Mouse (Mus musculus): Measurements from ENCODE around the gene Cabp1.

Gene Cabp1

DNA sequence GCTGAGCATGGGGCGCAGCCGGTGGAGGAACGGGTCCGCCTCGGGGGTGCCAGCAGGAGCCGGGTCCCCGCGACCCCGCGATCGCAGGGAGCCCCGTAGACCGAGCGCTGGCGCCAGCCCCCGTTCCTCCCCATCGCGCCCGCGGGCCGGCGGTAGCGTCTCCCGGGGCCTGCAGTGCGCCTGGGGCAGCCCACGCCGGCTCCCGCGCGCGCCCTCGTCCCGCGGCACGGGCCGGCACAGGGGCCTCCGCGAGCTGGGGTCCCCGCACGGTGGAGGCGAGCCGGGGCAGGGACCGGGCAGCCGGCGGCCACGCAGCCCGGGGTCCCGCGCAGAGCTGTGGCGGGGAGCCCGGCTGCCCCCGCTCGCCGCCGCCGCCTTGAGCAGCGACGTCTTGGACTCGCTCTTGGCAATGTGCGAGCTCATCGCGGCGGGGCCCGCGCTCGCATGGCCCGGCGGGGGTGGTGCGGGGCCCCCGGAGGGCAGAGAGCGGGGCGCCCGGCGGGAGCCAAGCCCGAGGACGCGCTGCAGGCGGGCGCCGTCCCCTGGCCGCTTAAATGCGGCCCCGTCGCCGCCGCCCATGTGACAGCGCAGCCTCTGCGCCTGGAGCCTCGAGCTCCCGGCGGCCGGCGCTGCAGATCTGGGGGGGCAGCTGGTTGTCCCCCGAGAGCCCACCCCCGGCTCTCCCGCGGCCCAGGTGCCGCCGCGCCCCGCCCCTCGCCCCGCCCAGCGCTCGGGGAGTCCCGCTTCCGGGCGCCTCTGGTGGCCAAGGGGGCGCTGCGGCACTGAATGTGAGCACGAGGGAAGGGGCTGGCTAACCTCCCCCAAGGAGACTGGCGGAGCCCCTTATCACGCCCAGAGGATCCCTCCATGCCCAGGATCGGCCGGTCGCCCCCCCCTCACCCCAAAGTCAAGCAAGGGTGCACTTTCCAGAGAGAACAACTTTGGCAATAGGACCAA, at the start of gene Cabp1:
Gene Cabp1, minus strand, starts transcription at position 713 of the 957 bp plus-strand sequence.
- peak; percentile 51 for DNase-seq (ENCODE audit: low read depth)

DNA sequence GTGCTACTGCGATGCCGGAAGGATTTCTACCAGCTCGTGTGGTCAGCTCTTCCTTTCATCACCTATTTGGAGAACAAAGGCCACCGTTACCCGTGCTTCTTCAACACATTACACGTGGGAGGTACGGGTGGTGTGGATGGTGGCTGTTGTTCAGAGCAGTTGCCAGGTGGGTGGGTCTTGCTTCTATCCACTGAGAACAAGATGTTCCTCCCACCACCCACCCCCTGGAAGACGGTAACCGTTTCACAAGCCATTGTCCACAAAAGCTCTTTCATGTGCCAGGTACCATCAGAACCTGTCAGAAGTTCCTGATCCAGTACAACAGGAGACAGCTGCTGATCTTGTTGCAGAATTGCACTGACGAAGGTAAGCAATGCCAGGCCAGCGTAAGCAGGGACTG, 46.0 kb upstream of the Cabp1 start:
- DNase-seq (ENCODE audit: low read depth), result no peak

DNA sequence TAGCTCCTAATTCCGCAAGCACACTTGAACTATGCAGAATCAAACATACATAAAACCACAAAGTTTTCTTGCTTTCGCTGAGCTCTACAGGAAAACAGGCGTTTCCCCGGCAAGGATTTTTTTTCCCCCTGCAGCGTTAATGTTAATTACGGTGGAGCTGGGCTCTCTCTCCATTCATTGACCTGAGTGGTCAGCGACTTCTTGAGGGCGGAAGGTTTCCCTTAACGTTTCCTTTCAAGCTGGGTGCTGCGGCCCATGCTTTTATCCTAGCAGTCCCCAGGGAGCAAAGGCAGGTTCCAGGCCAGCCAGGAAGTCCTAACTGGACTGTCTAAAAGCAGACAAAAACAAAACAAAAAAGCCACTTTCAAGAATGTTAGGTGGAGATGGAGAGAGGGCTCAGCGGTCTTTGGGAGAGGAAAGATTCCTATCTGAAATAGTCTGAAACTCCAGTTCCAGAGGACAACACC, 44.6 kb upstream of the Cabp1 start:
- DNase-seq (ENCODE audit: low read depth), result no peak

DNA sequence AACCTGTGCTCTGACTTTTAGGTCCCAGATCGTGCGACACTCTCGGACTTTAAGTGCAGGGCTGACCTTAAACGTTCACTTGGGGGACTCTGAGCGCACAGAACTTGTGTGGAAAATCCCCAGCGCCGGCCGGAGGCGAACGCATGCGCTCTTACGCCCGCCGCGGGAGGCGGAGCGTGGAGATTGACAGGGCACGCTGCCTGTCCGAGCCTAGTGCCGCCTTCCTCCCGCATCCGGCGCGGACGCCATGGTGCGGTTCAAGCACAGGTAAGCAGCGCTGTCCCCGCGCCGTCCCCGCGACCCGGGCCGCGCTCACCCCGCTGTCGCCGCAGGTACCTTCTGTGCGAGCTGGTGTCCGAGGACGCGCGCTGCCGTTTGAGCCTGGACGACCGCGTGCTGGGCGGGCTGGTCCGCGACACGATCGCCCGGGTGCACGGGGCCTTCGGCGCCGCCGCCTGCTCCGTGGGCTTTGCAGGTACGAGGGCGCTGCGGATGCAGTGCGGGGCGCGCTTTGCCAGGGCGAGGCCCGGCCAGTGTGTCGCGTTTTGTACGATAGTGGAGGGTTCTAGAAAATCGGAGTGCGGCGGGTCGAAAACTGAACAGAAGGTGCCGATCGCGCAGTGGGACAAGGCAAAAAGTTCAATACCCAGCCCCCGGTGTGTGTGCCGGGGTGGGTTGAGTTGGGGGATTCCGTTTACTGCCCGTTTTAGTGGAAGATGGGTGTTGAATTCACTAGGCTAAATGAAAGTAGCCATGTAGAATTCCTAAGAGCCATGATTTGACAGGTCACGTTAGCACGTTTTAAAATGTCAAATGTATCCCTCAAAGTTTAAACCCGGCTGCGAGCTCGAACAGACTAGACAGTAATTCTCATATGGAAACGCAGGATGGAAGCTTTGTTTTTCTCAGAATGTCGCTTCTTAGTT, 43.9 kb upstream of the Cabp1 start:
- DNase-seq (ENCODE audit: low read depth), result peak; percentile 79

DNA sequence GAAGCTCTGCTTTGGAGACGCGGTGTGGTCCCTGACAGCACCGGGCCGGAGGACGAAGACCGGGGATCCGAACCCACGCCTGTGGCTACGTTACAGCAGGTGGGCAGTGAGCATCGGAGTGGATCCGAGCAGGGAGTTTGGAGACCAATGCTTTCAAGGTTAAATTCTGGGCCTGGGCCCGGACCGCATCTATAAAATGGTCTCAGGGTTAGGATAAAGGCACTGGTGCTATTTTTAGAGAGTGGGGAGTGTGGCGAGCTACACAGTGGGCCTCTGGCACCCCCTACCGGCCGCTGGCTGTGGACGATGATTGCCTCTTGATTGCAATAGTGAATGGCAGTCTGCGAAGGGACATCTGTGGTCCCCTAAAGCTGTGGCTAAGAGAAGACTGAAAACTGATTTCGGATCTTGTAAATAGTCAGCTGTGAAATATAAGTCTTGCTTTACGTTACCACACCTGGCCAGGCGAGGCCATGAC, 41.6 kb upstream of the Cabp1 start, which contains the start of gene Pop5:
Gene Pop5, plus strand, starts transcription at position 51 of the 478 bp plus-strand sequence.
- DNase-seq (ENCODE audit: low read depth), result peak; percentile 82

DNA sequence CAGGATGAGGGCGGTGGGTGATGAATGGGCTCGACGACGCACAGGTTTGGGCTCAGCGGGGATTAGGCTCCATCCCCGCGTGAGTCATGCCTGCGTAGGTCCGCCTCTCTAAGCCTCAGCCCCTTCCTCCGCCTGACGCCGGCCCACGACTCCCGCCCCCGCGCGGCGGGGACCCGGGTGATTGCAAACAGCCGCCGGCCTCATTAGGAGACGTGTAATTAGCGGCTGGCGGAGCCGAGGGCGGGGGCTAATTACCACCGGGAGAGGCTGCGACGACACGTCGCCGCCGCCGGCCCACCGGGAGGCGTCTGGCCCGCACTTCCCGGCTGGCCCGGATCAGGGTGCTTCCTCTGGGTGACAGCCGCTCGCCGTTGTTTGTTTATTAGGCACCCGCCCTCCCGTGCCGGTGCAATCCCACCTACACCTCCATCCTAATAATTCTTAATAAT, 41.2 kb upstream of the Cabp1 start:
- DNase-seq (ENCODE audit: low read depth), result peak; percentile 59

DNA sequence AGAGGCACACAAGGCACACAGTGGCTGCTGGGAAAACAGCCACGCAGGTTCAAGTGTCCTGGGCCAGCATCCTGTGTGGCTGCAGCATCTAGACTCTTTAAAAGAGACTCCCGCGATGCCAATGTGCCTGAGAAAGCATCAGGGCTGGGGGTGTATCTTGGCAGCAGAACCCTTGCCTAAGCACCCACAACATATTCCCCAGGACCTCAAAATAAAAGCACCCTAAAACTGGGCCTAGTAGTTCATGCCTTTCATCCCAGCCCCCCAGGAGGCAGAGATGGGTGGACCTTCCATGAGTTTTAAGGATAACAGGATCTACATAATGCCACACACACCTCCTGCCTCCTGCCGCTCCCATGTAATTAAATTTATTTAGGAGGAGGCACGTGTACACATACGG, 40.3 kb upstream of the Cabp1 start:
- no peak for DNase-seq (ENCODE audit: low read depth)

DNA sequence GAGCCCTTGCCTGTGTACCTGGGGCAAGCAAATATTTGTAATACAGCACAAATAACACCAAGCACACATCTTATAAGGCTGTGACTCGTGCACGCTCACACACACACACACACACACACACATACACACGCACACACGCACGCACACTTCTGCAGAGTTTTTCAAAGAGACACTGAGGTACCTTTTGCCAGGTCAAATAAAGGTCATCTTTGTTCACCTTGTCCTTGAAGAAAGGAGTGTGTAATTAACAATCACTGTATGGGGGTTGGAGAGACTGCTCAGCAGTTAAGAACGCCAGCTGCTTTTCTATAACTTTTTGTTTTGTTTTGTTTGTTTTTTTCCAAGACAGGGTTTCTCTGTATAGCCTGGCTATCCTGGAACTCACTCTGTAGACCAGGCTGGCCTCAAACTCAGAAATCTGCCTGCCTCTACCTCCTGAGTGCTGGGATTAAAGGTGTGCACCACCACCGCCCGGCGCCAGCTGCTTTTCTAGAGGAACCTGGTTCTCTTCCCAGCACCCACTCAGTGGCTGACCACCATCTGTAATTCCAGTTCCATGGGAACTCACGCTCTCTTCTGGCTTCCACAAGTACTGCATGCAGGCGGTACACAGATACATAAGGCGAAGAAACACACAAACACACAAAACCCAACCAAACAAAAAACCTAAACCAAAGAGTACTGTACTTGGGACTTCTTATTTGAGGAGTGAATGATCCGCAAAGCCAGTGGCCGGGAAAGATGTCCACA, 39.0 kb upstream of the Cabp1 start:
- DNase-seq (ENCODE audit: low read depth), result no peak

DNA sequence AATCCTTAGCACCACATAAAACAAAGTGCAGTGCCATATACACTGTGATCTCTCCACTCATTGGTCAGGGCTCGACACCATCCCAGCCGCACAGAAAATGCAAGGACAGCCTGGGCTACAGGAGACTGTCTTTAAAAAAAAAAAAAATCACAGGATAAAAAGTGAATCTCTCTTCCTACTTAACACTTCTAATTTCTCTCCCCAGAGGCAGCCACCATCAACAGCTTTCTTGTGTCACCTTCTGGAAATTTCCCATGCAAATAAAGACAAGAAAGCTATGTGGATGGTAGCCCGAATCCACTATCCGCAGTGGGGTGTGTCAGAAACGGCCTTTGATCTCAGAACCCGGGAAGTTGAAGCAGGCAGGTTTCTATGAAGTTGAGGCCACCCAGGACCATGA, 38.3 kb upstream of the Cabp1 start:
- DNase-seq (ENCODE audit: low read depth), result no peak

DNA sequence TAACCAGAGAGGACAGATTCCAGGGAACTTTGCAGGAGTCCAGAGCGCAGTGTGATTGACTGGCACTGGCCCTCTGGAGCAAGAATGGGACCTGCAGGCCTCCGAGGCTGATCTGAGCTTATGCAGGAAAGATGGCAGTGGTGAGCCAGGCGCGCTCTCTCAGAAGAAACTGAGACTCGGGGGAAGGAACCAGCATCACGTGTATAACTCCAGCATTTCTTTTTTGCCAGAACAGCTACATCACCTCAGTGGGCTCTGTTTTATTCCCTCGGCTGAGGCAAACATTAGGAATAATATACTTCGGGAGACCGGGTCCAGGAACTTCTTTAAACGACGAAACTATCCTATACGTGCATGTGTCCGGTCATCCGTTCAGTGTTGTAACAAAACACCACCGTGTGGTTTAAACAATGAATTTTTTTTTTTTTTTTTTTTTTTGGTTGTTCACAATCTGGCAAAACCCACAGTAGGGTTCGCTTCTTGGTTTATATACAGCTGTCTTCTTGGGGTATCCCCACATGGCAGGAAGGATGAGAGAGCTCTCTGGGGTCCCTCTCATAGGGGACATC, 37.5 kb upstream of the Cabp1 start:
- no peak for DNase-seq (ENCODE audit: low read depth)

DNA sequence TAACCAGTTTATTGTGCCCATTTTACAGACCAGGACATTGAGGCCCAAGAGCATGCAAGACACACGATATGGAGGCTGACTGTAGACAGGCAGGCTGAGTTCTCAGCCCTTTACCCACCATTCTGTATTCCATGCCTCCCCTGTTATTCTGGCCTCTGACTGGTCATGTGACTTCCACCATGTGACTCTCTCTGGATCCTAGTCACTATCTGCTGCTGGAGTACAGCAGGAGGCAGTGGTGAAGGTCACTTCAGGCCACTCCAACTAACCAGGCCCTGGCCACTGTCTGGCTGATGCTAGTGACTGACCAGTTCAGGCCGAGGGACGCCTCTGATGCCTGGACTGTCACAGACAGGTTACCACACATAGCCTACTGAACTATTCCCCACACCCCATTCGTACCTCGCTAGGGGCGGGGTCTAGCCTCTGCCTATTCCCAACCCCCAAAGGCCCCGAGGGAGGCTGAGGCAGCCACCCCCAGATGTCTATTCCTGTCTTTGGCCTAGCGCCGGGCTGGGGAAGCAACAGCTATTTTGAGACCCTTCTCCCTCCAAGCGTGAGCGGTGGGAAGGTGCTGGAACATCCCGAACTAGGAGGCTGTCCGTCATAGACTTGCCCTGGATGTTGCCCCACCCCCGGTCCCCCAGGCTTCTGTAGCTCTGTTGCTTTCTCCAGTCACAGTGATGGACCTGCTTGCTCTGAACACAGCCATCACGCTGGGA, 36.8 kb upstream of the Cabp1 start:
- DNase-seq (ENCODE audit: low read depth), result no peak

DNA sequence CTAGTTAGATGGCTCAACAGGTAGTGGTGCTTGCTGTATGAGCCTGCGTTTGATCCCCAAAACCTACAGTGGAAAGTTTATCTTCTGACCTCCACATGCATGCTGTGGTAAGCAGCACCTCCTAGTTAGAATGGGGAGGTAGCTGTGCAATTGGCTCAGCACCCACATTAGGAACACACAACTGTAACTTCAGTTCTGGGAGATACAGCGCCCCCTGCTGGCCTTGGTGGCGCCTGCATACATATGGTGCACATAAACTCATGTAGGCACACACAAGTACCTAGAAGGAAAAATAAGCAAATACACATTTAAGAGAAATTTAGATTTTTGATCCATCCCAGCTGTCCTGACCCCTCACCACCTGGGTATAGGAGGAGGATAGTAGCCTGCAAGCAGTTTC, 28.3 kb upstream of the Cabp1 start:
- no peak for DNase-seq (ENCODE audit: low read depth)

DNA sequence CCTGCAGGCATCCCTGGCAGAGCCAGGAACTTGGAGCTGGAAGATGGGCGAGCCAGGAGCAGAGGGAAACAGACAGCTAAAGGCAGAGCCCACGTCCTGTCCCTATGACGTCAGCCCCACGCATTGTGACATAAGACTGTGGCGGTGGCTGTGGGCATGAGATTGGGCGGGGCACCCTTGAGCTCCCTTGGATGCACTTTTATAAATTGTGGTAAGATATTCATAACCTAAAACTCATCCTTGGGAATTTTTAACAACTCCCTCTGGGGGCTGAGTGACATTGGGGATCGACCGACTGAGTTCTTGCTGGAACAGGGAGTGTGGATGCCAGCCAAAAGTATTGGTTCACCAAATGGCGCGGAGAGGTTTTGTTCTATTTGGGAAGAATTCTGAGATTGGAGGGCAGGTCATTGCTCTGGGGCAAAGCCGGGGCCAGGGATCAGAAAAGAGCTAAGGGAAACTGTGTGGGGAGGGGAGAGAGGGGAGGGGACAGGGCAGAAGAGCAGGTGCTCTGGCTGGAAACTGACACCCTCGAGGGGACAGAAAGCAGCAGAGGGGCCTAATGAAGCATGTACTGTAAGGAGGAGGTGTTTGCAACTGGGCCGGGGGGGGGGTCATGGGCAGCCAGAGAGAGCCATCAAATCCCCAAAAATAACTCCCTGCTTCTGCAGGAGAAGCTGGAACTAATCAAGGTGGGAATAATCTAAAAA, 26.9 kb upstream of the Cabp1 start:
- DNase-seq (ENCODE audit: low read depth), result no peak

DNA sequence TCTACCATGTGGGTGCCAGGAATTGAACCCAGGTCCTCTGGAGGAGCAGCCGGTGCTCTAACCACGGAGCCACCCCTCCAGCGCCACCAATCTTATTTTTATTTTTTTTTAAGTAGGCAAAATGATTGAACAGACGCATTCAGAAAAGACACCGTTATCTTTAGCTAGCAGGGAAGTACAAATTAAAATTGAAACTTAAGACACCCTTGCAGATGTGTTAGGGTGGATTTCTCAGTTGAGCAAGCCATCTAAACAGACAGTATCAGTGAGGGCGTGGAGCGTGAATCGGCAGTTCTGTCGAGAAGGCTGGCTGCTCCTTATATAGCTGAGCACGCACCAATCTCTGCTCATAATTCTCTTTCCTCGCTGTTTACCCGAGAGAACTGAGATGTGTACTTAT, 23.8 kb upstream of the Cabp1 start:
- DNase-seq (ENCODE audit: low read depth), result no peak

DNA sequence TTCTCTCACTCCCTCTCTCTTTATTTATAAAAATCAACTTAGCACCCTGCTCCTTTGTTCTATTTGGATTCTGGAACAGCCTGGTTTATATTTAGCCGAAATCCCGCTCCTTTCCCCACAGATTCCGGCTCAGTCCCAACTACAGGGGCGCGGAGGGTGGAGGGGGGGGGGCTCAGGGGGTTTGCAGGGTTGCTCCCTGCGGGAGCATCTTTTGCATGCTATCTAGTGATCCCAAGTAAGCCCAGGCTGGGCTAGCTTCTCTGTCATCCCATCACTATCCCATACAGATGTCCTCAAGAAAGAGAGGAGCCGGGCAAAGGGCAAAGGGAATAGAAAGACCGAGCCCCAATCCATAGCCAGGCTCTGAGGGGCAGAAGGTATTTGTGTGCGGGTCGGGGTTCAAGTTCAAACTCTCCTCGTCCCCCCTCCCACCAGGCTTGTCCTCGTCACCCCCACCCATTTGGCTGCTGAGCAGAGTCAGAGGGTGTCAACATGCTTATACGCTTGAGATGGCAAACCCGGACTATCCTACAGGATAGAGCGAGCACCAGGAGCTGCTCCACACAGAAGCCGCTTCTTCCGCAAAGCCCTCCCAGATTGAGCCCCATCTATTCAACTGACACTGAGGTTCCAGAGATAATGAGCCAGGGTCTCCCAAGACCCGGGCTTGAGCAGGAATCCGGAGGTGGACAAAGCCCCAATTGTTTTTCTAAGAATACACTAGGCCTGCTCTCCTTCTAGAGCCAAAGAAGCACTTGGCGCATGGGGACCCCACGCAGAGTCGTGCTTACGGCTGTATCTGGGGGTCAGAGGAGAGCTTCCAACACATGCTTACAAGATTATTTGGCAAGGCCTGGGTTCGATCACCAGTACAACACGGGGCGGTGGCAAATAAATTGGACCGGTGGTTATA, 21.3 kb upstream of the Cabp1 start:
- DNase-seq (ENCODE audit: low read depth), result no peak

DNA sequence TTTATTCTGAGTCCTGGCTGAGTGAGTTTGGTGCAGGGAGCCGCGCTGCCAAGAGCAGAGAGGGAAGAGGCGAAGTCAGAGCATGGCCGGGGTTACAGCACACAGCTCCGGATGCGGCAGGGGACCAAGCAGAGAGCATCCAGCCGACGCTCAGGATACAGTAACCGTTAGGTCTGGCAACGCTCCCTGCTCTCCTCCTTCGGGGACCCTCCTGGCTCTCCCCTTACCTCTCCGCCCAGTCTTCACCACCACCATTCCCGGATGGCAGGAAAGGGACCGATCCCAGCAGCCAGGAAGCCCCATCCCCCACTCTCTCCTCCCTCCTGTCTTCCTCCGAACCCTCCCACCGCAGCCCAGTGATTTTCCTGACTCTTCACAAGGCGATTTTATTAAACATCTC, 20.7 kb upstream of the Cabp1 start:
- DNase-seq (ENCODE audit: low read depth), result no peak

DNA sequence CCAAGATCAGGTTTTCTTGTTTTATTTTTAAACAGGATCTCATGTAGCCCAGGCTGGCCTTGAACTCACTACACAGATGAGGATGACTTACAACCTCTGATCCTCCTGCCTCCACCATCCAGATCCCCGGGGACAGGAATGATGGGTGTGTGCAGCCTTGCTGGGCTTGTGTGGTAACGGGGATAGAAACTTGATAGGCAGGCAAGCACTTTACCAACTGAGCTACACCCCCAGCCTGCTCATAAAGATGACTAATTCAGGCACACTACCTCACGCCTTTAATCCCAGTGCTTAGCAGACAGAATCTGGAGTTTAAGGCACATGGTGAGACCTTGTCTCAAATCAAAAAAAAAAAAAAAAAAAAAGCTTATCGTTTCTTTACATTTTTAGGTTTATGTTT, 18.7 kb upstream of the Cabp1 start:
- no peak for DNase-seq (ENCODE audit: low read depth)

DNA sequence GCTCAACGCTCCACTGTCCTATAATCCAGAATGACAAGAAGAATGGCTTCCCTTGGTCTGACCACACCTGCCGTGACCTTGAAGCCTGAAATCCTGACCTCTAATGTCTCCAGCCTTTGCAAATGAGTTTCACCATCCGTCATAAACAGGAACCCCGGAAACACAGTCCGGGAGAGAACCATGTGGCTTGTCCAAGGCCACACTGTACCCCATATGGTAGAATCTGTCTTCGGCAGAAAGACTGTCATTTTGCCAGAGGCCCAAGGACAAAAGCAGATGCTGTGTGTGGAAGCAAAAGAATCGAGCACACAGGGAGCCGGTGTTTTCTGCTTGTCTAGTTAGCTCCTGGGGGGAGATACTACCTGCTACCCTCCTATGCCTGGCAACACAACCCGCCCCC, 18.3 kb upstream of the Cabp1 start:
- no peak for DNase-seq (ENCODE audit: low read depth)

DNA sequence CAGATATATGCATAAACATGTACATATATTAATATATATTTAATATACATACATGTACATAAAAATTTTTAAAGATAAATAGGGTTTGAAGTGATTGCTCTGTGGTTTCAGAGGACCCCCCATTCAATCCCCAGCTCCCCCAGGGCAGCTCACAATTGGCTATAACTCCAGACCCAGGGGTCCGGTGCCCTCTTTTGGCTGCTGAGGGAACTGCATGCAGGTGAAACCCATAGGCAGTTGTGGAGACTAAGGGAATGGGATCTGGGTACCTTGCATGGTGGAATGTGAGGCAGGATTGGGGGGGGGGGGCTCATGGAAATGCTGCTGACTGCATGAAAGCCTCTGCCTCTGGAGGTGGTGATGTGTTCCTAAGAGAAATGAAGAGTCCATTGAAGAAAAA, 16.2 kb upstream of the Cabp1 start:
- no peak for DNase-seq (ENCODE audit: low read depth)
